Mouse (Mus musculus) common myeloid progenitor, adult 5-6 weeks (primary cell): ENCODE data around the gene Ncf4. TPM values are rescaled to one million over a fixed set of nuclear protein-coding genes. Genes with fewer than 3 reads are reported as not detected.
"Not testable (repeated sequence)": the region's sequence is repeated elsewhere in the genome, so short reads cannot be mapped to it uniquely, and the experiment has no call there.

Experiments
- ATAC-seq: replicated peaks from 2 replicates; pipeline ENCODE4 v1.8.0; 2016; ENCODE audit warnings: low read depth, mild to moderate bottlenecking, moderate TSS enrichment, inconsistent platforms; ENCODE audit not compliant: poor library complexity, severe bottlenecking
- total RNA-seq: library from RNA; stranded (forward); fragments of 200-1000, 187-1606 nt; gene quantifications from 2 replicates; pipeline ENCODE4 v1.2.3, GENCODE M21; 2017

Gene Ncf4
- total RNA-seq, 1 experiment from 2014 or later = 42.8 TPM

- ATAC-seq = no peak; the same call in 1 of the 2 replicates
Observed at GRCm38 (mm10) chr15:78247659-78248058, 3.1 kb downstream of the Ncf4 start.

GRCm38 (mm10) chr15:78248410-78248809 lies 3.8 kb downstream of the Ncf4 start:
- peak; percentile 61 for ATAC-seq

GRCm38 (mm10) chr15:78254751-78255150 lies 10.2 kb downstream of the Ncf4 start:
- ATAC-seq = no peak

- not testable (repeated sequence) for ATAC-seq
Observed at GRCm38 (mm10) chr15:78256602-78257259, 12.1 kb downstream of the Ncf4 start.

GRCm38 (mm10) chr15:78257326-78258050 lies 12.9 kb downstream of the Ncf4 start:
- ATAC-seq = peak; percentile 62

GRCm38 (mm10) chr15:78258246-78258865 lies 13.8 kb downstream of the Ncf4 start:
- peak; percentile 79 for ATAC-seq

- ATAC-seq = no peak
Observed at GRCm38 (mm10) chr15:78260668-78261333, 16.2 kb downstream of the Ncf4 start.

- ATAC-seq = no peak
Observed at GRCm38 (mm10) chr15:78263286-78263685, 18.7 kb downstream of the Ncf4 start.

GRCm38 (mm10) chr15:78267441-78267840 lies 22.8 kb downstream of the Ncf4 start:
- no peak for ATAC-seq

- peak; percentile 97 for ATAC-seq
Observed at GRCm38 (mm10) chr15:78267865-78268264, 23.3 kb downstream of the Ncf4 start.

GRCm38 (mm10) chr15:78271208-78271607 lies 26.6 kb downstream of the Ncf4 start:
- no peak for ATAC-seq

- ATAC-seq = peak; percentile 85
Observed at GRCm38 (mm10) chr15:78278308-78278707, 33.7 kb downstream of the Ncf4 start.

- no peak for ATAC-seq
Observed at GRCm38 (mm10) chr15:78287941-78288340, 43.3 kb downstream of the Ncf4 start.

- ATAC-seq = not testable (repeated sequence)
Observed at GRCm38 (mm10) chr15:78289775-78290174, 45.2 kb downstream of the Ncf4 start.

- 0 out of 2 replicates have a peak, but pooled peaks have one; percentile 42 for ATAC-seq
Observed at GRCm38 (mm10) chr15:78293228-78293627, 48.6 kb downstream of the Ncf4 start.

GRCm38 (mm10) chr15:78293716-78294115 lies 49.1 kb downstream of the Ncf4 start:
- ATAC-seq = no peak

GRCm38 (mm10) chr15:78298558-78298957 lies 54.0 kb downstream of the Ncf4 start:
- no peak for ATAC-seq

- peak; percentile 63 for ATAC-seq
Observed at GRCm38 (mm10) chr15:78299641-78300040, 55.0 kb downstream of the Ncf4 start.

- no peak for ATAC-seq
Observed at GRCm38 (mm10) chr15:78300773-78301172, 56.2 kb downstream of the Ncf4 start.

GRCm38 (mm10) chr15:78302718-78303117 lies 58.1 kb downstream of the Ncf4 start:
- no peak for ATAC-seq
